Mouse (Mus musculus) intestine, embryonic 15.5 days (tissue): ENCODE results near the gene Nme9. TPM values are rescaled to one million over a fixed set of nuclear protein-coding genes. Genes with fewer than 3 reads are reported as not detected.

ENCODE experiments used
- ATAC-seq: fragments of 200-750 bp; cut with Nextera tagmentation; 2 replicates; pipeline ENCODE4 v1.8.0; 2017; ENCODE audit warnings: moderate TSS enrichment, moderate library complexity
- H3K27ac ChIP-seq: fragments of 300-500 bp; sonication (generic); 2 replicates; pipeline ENCODE4 v1.5.1; 2015; ENCODE audit warnings: mild to moderate bottlenecking, inconsistent platforms
- H3K27me3 ChIP-seq: fragments of 300-500 bp; sonication (generic); replicated peaks from 2 replicates; pipeline ENCODE4 v1.6.1; 2015; ENCODE audit warnings: inconsistent platforms
- H3K36me3 ChIP-seq: fragments of 300-500 bp; sonication (generic); 2 replicates; pipeline ENCODE4 v1.6.1; 2015; ENCODE audit warnings: inconsistent platforms
- H3K4me1 ChIP-seq: fragments of 300-500 bp; sonication (generic); replicated peaks from 2 replicates; pipeline ENCODE4 v1.6.1; 2015; ENCODE audit warnings: inconsistent platforms
- H3K4me2 ChIP-seq: fragments of 300-500 bp; sonication (generic); replicated peaks from 2 replicates; pipeline ENCODE4 v1.6.1; 2015; ENCODE audit warnings: mild to moderate bottlenecking, inconsistent platforms
- H3K4me3 ChIP-seq: fragments of 300-500 bp; sonication (generic); replicated peaks from 2 replicates; pipeline ENCODE4 v1.5.1; 2015; ENCODE audit warnings: inconsistent platforms
- H3K9ac ChIP-seq: fragments of 300-500 bp; sonication (generic); 2 replicates; pipeline ENCODE4 v1.6.1; 2015; ENCODE audit warnings: inconsistent platforms
- H3K9me3 ChIP-seq: fragments of 300-500 bp; sonication (generic); 2 replicates; pipeline ENCODE4 v1.6.1; 2016; ENCODE audit warnings: inconsistent platforms
- WGBS: fragments of 180-500 bp; shearing (Covaris S2); methylation state at CpG from one replicate; pipeline ENCODE4 v1.1.7; 2015; 5-methylcytosine and 5-hydroxymethylcytosine counted together
- polyA plus RNA-seq: library from polyadenylated mRNA; unstranded; fragments of >200 nt; fragmentation: Nextera tagmentation; extraction: Ambion mirVana; gene quantifications from 2 replicates; pipeline ENCODE4 v1.2.1, GENCODE M21; 2015

Nme9 gene
- polyA plus RNA-seq, 1 experiment from 2014 or later = 0.25 TPM

DNA sequence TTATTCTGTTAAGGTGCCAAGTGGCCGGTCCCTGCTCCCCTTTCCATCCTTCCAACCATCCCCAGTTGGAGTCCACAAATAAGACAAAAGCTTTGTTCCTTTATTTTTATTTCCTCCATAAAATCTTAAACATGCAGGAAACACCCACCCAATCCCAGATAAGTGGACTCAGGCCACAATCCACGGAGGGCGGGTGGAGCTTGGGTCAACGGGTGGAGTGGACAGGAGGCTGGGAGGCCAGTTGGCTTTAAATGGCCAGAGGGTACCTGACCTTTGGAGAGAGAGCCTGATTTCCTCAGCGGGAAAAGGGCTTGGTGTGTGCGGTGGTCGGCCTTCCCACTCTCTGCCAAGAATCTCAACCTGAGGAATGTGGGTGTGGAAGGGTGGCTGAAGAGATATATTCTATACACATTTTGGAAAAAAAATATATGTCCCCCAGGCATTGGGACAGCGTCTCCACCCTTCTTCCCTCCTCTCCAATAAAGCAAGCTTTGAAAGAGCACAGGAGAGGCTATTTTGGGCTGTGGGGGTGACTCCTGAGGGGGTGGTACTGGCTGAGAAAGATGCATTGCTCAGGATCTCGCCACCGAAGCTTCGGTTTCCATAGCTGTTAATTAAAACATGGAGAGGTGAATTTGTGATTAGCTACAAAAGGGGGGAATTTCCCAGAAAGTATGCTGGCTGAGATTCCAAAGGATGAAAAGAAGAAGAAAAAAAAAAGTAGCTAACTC, 22.5 kb upstream of the Nme9 start:
- H3K9ac ChIP-seq = no peak overlapping the region
- no peaks in the 10 kb centered on the region for H3K36me3 ChIP-seq
- ATAC-seq = no peak
- H3K27me3 ChIP-seq = no peaks in the 10 kb centered on the region
- H3K4me1 ChIP-seq = peaks cover 19% of the 10 kb centered on the region
- 75% methylated on average over 11 of the region's 11 CpGs for WGBS
- H3K9me3 ChIP-seq = no peaks in the 10 kb centered on the region
- no peak overlapping the region for H3K4me2 ChIP-seq
- no peak overlapping the region for H3K27ac ChIP-seq
- no peak overlapping the region for H3K4me3 ChIP-seq

- Histone ChIP-seq H3K4me3 (no peak overlapping the region), H3K36me3 (no peaks in the 10 kb centered on the region), H3K27me3 (no peaks in the 10 kb centered on the region), H3K4me1 (peaks cover 12% of the 10 kb centered on the region; the same call in 1 of the 2 replicates), H3K9ac (no peak overlapping the region), H3K9me3 (no peaks in the 10 kb centered on the region), H3K4me2 (no peak overlapping the region), H3K27ac (no peak overlapping the region)
- 85% methylated on average over 3 of the region's 3 CpGs for WGBS
- no peak for ATAC-seq
Measured at GRCm38 (mm10) chr9:99429845-99430244, 21.4 kb upstream of the Nme9 start.

DNA sequence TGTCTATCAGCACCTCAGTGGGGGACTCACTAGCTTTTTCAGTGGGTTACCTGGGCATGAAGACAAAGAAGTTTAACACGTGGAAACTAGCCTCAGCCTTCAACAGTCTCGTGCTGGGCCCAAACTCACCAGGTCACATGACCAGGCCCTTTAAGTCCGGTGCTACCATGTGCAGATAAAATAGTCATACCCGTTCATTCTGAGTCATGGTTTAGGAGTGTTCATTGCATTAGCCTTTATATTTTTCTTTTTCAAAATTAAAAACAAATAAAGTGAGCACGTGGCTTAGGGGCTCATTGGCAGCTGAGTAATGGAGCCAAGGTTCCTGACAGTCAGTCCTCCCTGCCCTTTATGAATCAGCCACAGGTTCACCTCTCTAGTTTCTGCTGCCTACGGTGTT, 20.5 kb upstream of the Nme9 start:
- H3K27me3 ChIP-seq = no peaks in the 10 kb centered on the region
- no peak overlapping the region for H3K4me3 ChIP-seq
- peaks cover 10% of the 10 kb centered on the region; the same call in 1 of the 2 replicates for H3K4me1 ChIP-seq
- H3K36me3 ChIP-seq = no peaks in the 10 kb centered on the region
- H3K4me2 ChIP-seq = no peak overlapping the region
- no peak overlapping the region for H3K27ac ChIP-seq
- H3K9me3 ChIP-seq = no peaks in the 10 kb centered on the region
- no peak for ATAC-seq
- 75% methylated on average over 6 of the region's 6 CpGs for WGBS
- no peak overlapping the region for H3K9ac ChIP-seq

GRCm38 (mm10) chr9:99431346-99431745, 19.9 kb upstream of the Nme9 start:
- Histone ChIP-seq H3K9me3 (no peaks in the 10 kb centered on the region), H3K4me3 (no peak overlapping the region), H3K4me2 (no peak overlapping the region), H3K36me3 (no peaks in the 10 kb centered on the region), H3K9ac (no peak overlapping the region), H3K27me3 (no peaks in the 10 kb centered on the region), H3K27ac (no peak overlapping the region), H3K4me1 (peaks cover 10% of the 10 kb centered on the region; the same call in 1 of the 2 replicates)
- no peak for ATAC-seq
- 92% methylated on average over 8 of the region's 8 CpGs for WGBS

DNA sequence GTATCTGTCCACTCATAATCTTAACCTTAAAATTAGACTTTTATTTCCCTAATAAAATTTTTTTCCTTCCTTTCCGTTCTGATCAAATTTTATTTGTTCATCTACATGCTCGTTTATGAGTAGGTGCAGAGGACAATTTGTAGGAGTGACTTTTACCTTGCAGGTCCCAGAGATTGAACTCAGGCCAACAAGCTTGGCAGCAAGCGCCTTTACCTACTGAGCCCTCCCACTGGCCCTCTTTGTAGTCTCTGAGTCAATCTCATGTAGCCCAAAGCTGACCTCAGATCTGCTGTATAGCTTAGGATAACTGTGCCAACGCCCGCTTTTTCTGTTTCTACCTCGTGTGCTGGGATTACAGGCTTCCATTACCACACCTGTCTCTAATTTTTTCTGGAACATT, 19.3 kb upstream of the Nme9 start:
- ATAC-seq = no peak
- H3K4me1 ChIP-seq = peaks cover 10% of the 10 kb centered on the region; the same call in 1 of the 2 replicates
- no peak overlapping the region for H3K4me3 ChIP-seq
- 75% methylated on average over 6 of the region's 6 CpGs for WGBS
- H3K9me3 ChIP-seq = no peaks in the 10 kb centered on the region
- H3K4me2 ChIP-seq = no peak overlapping the region
- H3K9ac ChIP-seq = no peak overlapping the region
- H3K36me3 ChIP-seq = no peaks in the 10 kb centered on the region
- no peaks in the 10 kb centered on the region for H3K27me3 ChIP-seq
- no peak overlapping the region for H3K27ac ChIP-seq

- no peak overlapping the region for H3K4me2 ChIP-seq
Measured at GRCm38 (mm10) chr9:99432478-99432877, 18.8 kb upstream of the Nme9 start.

DNA sequence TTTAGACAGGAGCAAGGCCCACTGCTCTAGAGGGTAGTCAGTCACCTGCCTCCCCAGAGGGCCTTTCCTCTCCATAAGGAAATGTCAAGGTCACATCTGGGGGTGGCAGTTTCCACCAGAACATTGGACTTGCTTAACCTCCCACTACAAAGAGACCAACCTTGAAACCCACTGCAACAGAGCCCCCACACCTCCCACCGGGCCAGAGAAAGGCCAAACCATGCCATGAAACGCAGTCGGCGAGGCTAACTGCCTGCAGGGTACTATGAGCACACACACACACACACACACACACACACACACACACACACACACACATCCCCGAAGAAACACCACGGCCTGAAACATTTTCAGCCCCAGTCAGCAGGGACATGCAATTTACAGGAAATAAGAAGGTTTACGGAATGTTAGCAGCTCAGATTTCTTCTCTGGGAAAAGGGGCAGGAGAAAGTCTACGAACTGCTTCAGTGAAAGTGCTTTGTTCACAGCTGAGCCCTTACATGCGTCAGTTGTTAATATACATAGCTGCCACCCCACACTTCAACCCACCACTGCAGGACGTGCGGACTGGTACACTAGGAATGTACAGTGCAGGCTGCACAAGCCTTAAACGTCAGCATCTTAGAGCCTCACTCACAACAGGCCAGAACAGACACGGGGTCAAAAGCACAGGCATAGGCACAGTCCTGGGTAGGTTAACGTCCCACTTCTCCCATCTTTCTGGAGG, 16.2 kb upstream of the Nme9 start:
- no peak overlapping the region for H3K9ac ChIP-seq
- peaks cover 16% of the 10 kb centered on the region for H3K4me1 ChIP-seq
- ATAC-seq = no peak
- WGBS = 40% methylated on average over 14 of the region's 14 CpGs
- H3K4me3 ChIP-seq = peak overlapping the region; percentile 76
- H3K36me3 ChIP-seq = no peaks in the 10 kb centered on the region
- H3K27ac ChIP-seq = 0 out of 2 replicates have a peak overlapping the region, but pooled peaks have one; percentile 13
- H3K9me3 ChIP-seq = no peaks in the 10 kb centered on the region
- 0 out of 2 replicates have a peak, but pooled peaks cover 4% of the 10 kb centered on the region for H3K27me3 ChIP-seq
- peak overlapping the region; percentile 93 for H3K4me2 ChIP-seq

More at GRCm38 (mm10) chr9:99432478-99432877, 18.8 kb upstream of the Nme9 start:
- H3K27me3 ChIP-seq = no peaks in the 10 kb centered on the region
- no peak overlapping the region for H3K9ac ChIP-seq
- H3K9me3 ChIP-seq = no peaks in the 10 kb centered on the region
- no peaks in the 10 kb centered on the region for H3K36me3 ChIP-seq
- no peak for ATAC-seq
- WGBS = 84% methylated on average over 4 of the region's 4 CpGs
- H3K27ac ChIP-seq = no peak overlapping the region
- peaks cover 15% of the 10 kb centered on the region for H3K4me1 ChIP-seq
- no peak overlapping the region for H3K4me3 ChIP-seq

DNA sequence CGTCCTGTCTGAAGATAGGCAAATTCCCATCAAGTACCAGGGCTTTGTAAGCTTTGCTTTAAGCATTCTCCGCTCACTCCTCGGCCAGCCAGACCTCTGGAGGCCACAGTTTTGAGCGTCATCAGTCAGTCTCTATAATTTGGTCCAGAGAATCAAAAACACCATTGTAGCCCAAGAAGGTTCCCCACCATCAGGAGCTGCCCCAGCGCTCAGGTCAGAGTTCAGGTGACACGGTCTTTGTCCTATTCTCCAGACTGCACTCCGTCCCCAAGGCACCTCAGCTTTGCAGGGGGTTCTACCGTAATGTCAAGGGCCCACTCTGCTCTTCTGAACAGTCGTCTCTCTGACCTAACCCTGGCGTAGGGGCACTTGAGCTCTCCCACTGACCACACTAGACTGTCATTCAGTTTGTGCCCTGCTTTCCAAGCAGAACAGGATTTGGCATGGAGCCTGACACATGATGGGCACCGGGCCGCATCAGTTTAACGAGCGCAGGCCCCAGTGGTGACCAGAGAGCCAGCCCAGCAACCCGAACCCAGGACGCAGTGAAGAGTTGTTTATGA, 15.6 kb upstream of the Nme9 start:
- Histone ChIP-seq H3K4me1 (peaks cover 16% of the 10 kb centered on the region), H3K27ac (0 out of 2 replicates have a peak overlapping the region, but pooled peaks have one; percentile 1), H3K4me2 (peak overlapping the region; percentile 93), H3K9me3 (no peaks in the 10 kb centered on the region), H3K4me3 (peak overlapping the region; percentile 76), H3K36me3 (no peaks in the 10 kb centered on the region), H3K9ac (peak overlapping the region; percentile 73), H3K27me3 (0 out of 2 replicates have a peak, but pooled peaks cover 4% of the 10 kb centered on the region)
- ATAC-seq = peak; percentile 11
- 26% methylated on average over 16 of the region's 16 CpGs for WGBS

DNA sequence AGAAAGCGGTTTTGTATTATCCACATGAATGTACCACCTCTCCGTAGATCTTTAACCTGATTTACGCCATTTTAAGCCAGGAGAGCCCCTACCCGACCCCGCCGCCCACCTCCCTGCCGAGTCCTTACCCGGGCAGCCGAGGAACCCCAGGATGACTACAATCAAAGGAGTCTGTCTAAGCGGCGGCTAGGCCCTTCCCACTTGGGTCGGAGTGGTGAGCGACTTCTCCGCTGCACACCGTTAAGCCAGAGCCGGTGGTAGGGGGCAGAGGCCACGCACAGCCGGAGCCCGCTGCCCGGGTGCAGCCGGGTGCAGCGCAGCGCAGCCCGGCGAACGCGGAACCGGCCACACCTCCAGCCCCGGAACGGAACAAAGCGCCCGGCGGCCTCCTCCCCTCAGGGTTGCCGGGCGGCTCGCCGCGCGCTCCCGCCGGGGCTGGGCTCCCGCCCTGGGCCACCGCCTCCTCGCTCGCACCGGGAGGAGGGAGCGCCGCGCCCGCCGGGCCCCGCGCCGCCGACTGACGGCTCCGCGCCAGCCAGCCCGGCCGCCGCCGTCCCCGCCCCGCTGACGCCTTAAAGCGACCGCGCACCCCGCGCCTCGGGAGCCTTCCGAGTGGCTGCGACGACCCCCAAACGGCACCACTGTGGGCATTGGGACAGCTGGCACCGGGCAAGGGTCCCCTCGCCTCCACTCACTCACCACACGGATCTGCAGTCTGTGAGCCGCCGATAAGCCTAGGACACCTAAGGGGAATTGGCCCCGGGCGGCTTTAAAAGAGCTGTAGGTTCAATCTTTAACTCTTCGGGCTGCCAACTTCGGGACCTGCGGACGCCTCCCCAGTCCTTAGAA, 14.9 kb upstream of the Nme9 start:
- H3K27me3 ChIP-seq = 0 out of 2 replicates have a peak, but pooled peaks cover 4% of the 10 kb centered on the region
- under 1% methylated on average over 78 of the region's 86 CpGs for WGBS
- no peaks in the 10 kb centered on the region for H3K9me3 ChIP-seq
- peak overlapping the region; percentile 76 for H3K4me3 ChIP-seq
- ATAC-seq = peak; percentile 92
- no peaks in the 10 kb centered on the region for H3K36me3 ChIP-seq
- peak overlapping the region; percentile 60; the same call in 1 of the 2 replicates for H3K27ac ChIP-seq
- peaks cover 16% of the 10 kb centered on the region for H3K4me1 ChIP-seq
- peak overlapping the region; percentile 93 for H3K4me2 ChIP-seq
- H3K9ac ChIP-seq = peak overlapping the region; percentile 73

DNA sequence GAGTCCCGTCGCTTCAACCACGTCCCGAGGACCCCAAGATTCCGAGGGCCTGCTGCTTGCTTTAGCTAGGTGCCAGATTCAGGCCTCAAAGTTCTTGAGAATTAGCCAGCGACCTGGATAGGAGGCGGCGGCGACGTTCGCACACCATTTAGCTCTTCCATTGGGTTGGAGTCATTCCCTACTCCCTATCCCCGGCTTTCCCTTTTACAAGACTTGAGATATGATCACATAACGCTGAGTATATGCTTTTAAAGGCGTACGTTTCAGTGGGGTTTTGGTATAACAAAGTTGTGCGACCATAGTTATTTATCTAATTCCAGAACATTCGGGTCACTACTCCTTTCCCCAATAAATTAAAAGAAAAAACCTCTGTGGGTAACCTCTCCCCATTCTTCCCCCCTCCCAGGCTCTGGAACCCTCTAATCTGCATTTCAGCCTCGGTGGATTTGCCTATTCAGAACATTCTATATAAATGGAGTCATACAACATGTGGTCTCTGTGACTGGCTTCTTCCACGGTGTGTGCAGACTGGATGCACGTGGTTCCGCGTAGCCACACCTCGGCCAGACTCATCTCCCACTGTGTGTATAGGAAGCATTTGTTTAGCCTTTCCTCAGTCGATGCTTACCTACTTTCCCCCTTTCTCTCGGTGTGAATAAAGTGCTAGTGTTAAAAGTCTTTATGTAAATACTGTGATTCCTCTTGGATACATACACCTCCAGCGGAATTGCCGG, 14.1 kb upstream of the Nme9 start, which contains the start of gene Mras:
Gene Mras (minus strand): TSS at position 351 of the 734 bp plus-strand sequence.
- Histone ChIP-seq H3K27me3 (0 out of 2 replicates have a peak, but pooled peaks cover 4% of the 10 kb centered on the region), H3K27ac (peak within 1 kb of the TSS; percentile 60; the same call in 1 of the 2 replicates), H3K4me1 (peaks cover 16% of the 10 kb centered on the region), H3K9ac (peak within 1 kb of the TSS; percentile 73), H3K4me2 (peak within 1 kb of the TSS; percentile 93), H3K9me3 (no peaks in the 10 kb centered on the region), H3K36me3 (no peaks in the 10 kb centered on the region), H3K4me3 (peak within 1 kb of the TSS; percentile 76)
- 12% methylated on average over 27 of the region's 27 CpGs for WGBS
- ATAC-seq = peak; percentile 27
